In genomic region chr15:32370914-32371313, GRCm38 (mm10) we compare ENCODE assay signal across 20 mouse cellular contexts.
DNase-seq lines count a peak whose midpoint lies in the region; ATAC-seq and TF ChIP-seq lines count a peak whose summit lies in the region.
"Had no signal": no experiment of that assay in that cellular context is flagged by ENCODE, and none has a peak within 500 bp of the region (broad histone marks: within the 10 kb centered on the region; RNA-seq: fewer than 3 reads in every experiment).

No protein-coding gene starts in this region.

- H3K9me3 ChIP-seq in limb, embryonic 14.5 days (ENCODE audit: control insufficient read depth, low read length), result no peaks in the 10 kb centered on the region
- H3K9me3 ChIP-seq in heart, embryonic 10.5 days, result no peaks in the 10 kb centered on the region
- H3K9me3 ChIP-seq: embryonic facial prominence, embryonic 10.5 days; embryonic facial prominence, embryonic 12.5 days; forebrain, embryonic 13.5 days; forebrain, embryonic 15.5 days had no signal

- peak; percentile 55 for DNase-seq in NIH3T3 (ENCODE audit: low read depth)
- DNase-seq in forelimb bud, embryonic 11.5 days (ENCODE audit: low read depth, low spot score), result peak; percentile 30
- peak; percentile 78 for DNase-seq in limb, embryonic 14.5 days (ENCODE audit: low spot score)
- DNase-seq in heart, postnatal 4 days, result no peak
- DNase-seq in heart, embryonic 10.5 days (ENCODE audit: low spot score), result no peak
- DNase-seq: adrenal gland, adult 8-10 months; adrenal gland, postnatal 14 days; adrenal gland, postnatal 36 days; cerebellum, adult 11-12 months; cerebellum, adult 2 months; cerebellum, adult 9-10 months; cerebellum, postnatal 10 days; cerebellum, postnatal 25 days had no signal

- peaks cover 25% of the 10 kb centered on the region for H3K4me1 ChIP-seq in limb, embryonic 14.5 days (ENCODE audit: control insufficient read depth, insufficient read depth, low read length)
- H3K4me1 ChIP-seq in heart, embryonic 10.5 days, result no peaks in the 10 kb centered on the region
- H3K4me1 ChIP-seq: forebrain, embryonic 13.5 days had no signal

- WGBS in limb, embryonic 14.5 days, result 20% methylated on average over 6 of the region's 6 CpGs
- 88% methylated on average over 6 of the region's 6 CpGs for WGBS in heart, embryonic 10.5 days

- no peak overlapping the region; the same call in 1 of the 2 replicates for H3K4me2 ChIP-seq in limb, embryonic 14.5 days (replicated peaks; ENCODE audit: low read depth, low read length, severe bottlenecking)
- H3K4me2 ChIP-seq: embryonic facial prominence, embryonic 12.5 days; forebrain, embryonic 13.5 days; forebrain, embryonic 15.5 days had no signal

- no peak overlapping the region for H3K27ac ChIP-seq in limb, embryonic 14.5 days (replicated peaks; ENCODE audit: low read depth, low read length)
- no peak overlapping the region for H3K27ac ChIP-seq in heart, embryonic 10.5 days
- H3K27ac ChIP-seq: embryonic facial prominence, embryonic 10.5 days; forebrain, embryonic 13.5 days; forebrain, embryonic 15.5 days had no signal

- no peak for TF ChIP-seq POLR2A in limb, embryonic 14.5 days (IDR thresholded peaks at IDR 0.05; ENCODE audit: borderline replicate concordance, extremely low read depth, insufficient read depth, insufficient read length)

- no peaks in the 10 kb centered on the region for H3K36me3 ChIP-seq in limb, embryonic 14.5 days (ENCODE audit: control insufficient read depth, insufficient read depth, low read length)
- H3K36me3 ChIP-seq in heart, embryonic 10.5 days, result no peaks in the 10 kb centered on the region
- H3K36me3 ChIP-seq: embryonic facial prominence, embryonic 10.5 days; embryonic facial prominence, embryonic 12.5 days; forebrain, embryonic 15.5 days had no signal

- ATAC-seq in limb, embryonic 14.5 days (ENCODE audit: low FRiP score, low read depth), result peak; percentile 75
- no peak for ATAC-seq in monocyte, adult 5-6 weeks (replicated peaks; ENCODE audit: insufficient number of reproducible peaks, low FRiP score, low TSS enrichment, poor library complexity, severe bottlenecking)
- ATAC-seq: activated CD4-positive, CD25-positive, alpha-beta regulatory T cell, adult 4 months; forebrain, embryonic 13.5 days; forebrain, embryonic 15.5 days; Patski had no signal

- H3K9ac ChIP-seq in limb, embryonic 14.5 days (ENCODE audit: low read depth, low read length, severe bottlenecking), result no peak overlapping the region
- H3K9ac ChIP-seq: embryonic facial prominence, embryonic 12.5 days; forebrain, embryonic 13.5 days; forebrain, embryonic 15.5 days had no signal

- H3K27me3 ChIP-seq in limb, embryonic 14.5 days (ENCODE audit: control insufficient read depth, insufficient read depth, low read length), result no peaks in the 10 kb centered on the region
- no peaks in the 10 kb centered on the region for H3K27me3 ChIP-seq in heart, embryonic 10.5 days (ENCODE audit: insufficient read depth, poor library complexity, severe bottlenecking)
- H3K27me3 ChIP-seq: embryonic facial prominence, embryonic 12.5 days; forebrain, embryonic 13.5 days; forebrain, embryonic 15.5 days; Patski had no signal

- H3K4me3 ChIP-seq in limb, embryonic 14.5 days (replicated peaks; ENCODE audit: low read length), result no peak overlapping the region
- H3K4me3 ChIP-seq in heart, embryonic 10.5 days, result no peak overlapping the region
- H3K4me3 ChIP-seq: embryonic facial prominence, embryonic 10.5 days; embryonic facial prominence, embryonic 12.5 days; forebrain, embryonic 13.5 days; forebrain, embryonic 15.5 days had no signal

Comparison
In these comparisons a context has a peak if more than half of its experiments do, and no peak if none do; other contexts are left out.
1. DNase-seq: peak in NIH3T3 (single experiment), forelimb bud, embryonic 11.5 days (single experiment) and limb, embryonic 14.5 days (single experiment); none in heart, postnatal 4 days (single experiment) and heart, embryonic 10.5 days (single experiment).